Mouse (Mus musculus): ENCODE results near the gene Adgrf1. TPM values are rescaled to one million over a fixed set of nuclear protein-coding genes. Genes with fewer than 3 reads are reported as not detected.

Gene Adgrf1
- polyA plus RNA-seq (2014; fragmentation: Illumina TruSeq; extraction: RNeasy Lipid Tissue Mini Kit (QIAGEN cat#74804); ENCODE audit: low read depth, low replicate concordance): 4.9 TPM

DNA sequence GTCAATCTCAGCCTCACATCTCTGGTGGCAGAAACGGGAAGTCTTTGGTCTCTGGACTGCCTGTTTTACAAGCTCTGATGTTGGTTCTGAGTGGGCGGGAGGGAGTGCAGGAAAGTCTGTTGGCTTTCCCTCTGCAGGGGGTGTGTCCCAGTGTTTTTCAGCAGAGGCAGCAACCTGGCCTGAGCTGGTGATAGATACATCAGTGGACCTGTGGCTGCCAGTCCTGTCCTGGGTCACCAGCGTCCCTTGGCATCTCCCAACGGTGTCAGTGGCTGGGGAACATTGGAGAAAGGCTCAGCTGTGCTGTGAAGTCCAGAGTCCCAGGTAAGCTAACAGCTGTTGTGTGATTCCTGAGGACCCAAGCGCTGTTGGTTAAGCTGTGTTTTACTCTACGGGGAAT lies at the start of gene Adgrf1:
Gene Adgrf1 (plus strand): TSS at position 169 of the 400 bp plus-strand sequence.

DNA sequence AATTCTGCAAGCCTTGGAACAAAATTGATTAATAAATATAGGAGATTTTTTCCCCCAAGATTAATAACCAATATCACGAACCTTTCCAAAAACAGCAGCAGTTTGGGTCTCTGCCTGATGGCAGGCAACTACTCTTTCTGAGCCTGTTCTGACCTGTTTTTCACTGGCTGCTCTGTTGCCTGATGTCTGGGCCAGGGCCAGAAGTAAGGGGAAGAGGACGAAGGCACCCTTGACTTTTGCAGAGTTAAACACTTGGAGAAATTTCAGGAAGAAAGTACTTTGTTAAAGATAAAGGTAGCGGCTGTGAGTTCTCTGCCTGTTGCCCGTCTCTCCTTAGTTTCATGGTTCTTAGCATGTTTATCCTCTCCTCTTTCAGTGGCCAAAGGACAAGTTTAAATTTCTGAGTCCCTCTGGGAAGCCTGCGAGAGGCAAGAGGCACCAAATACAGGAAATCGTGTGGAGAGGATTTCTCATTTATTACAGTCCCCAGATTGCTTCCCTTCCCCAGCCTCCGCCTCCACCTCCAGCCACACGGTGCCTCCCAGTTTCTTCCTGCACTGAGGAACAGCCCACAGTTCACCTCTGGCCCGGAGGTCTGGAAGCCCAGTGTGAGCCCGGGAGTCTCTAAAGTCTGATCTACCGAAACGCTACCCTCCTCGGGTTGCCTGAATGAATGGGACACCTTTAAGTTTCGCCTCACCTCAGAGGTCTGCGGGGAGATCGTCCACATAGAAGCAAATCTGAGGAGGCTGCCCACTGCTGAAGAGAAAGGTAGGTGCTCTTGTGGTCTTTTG lies 89.9 kb downstream of the Adgrf1 start, which contains the start of gene Adgrf5:
Gene Adgrf5 (plus strand): TSS at position 626 of the 794 bp plus-strand sequence.

Other genes starting within 250 kb of the Adgrf1 start
- 18.3 TPM for gene Adgrf5, start 90.1 kb downstream of the Adgrf1 start, polyA plus RNA-seq (2014; fragmentation: Illumina TruSeq; extraction: RNeasy Lipid Tissue Mini Kit (QIAGEN cat#74804); ENCODE audit: low read depth, low replicate concordance)
- not detected for gene Mep1a, start 232.5 kb downstream of the Adgrf1 start, polyA plus RNA-seq (2014; fragmentation: Illumina TruSeq; extraction: RNeasy Lipid Tissue Mini Kit (QIAGEN cat#74804); ENCODE audit: low read depth, low replicate concordance)